Mouse (Mus musculus) myocyte (in vitro differentiated cells): Measurements from ENCODE around the gene Gipc2.

ENCODE experiments used
- CEBPB ChIP-seq: IDR thresholded peaks from 2 replicates; pipeline ENCODE4 v1.6.1; 2011; ENCODE audit warnings: mild to moderate bottlenecking, moderate library complexity; ENCODE audit not compliant: poor library complexity, insufficient read depth, severe bottlenecking
- E2F4 ChIP-seq: IDR thresholded peaks from one replicate; pipeline ENCODE4 v1.6.1; 2011; ENCODE audit warnings: mild to moderate bottlenecking, control low read depth, moderate library complexity; ENCODE audit not compliant: insufficient read depth
- MAX ChIP-seq: IDR thresholded peaks from one replicate; pipeline ENCODE4 v1.6.1; 2011; ENCODE audit warnings: low read depth, mild to moderate bottlenecking, control low read depth
- MYOD1 ChIP-seq, 3 experiments: IDR thresholded peaks; one replicate each; pipeline ENCODE4 v1.6.1; 2011; ENCODE audit warnings: control low read depth in 2 of 3, low read depth in 2 of 3, mild to moderate bottlenecking in 2 of 3, moderate library complexity in 1 of 3; ENCODE audit not compliant: insufficient read length in 2 of 3, control insufficient read depth in 1 of 3
- POLR2A ChIP-seq: IDR thresholded peaks from one replicate; pipeline ENCODE4 v1.6.1; 2011; ENCODE audit warnings: low read depth, mild to moderate bottlenecking, control low read depth, moderate library complexity; ENCODE audit not compliant: insufficient read length
- POLR2AphosphoS2 ChIP-seq: IDR thresholded peaks from one replicate; pipeline ENCODE4 v1.6.1; 2011; ENCODE audit warnings: low read depth, control low read depth; ENCODE audit not compliant: insufficient read length
- REST ChIP-seq: IDR thresholded peaks from one replicate; pipeline ENCODE4 v1.6.1; 2011; ENCODE audit warnings: mild to moderate bottlenecking, control low read depth, moderate library complexity; ENCODE audit not compliant: insufficient read depth, insufficient read length
- SRF ChIP-seq: IDR thresholded peaks from one replicate; pipeline ENCODE4 v1.6.1; 2011; ENCODE audit warnings: low read depth; ENCODE audit not compliant: control insufficient read depth, insufficient read length
- TCF12 ChIP-seq: IDR thresholded peaks from one replicate; pipeline ENCODE4 v1.6.1; 2011; ENCODE audit warnings: mild to moderate bottlenecking, control low read depth; ENCODE audit not compliant: poor library complexity, insufficient read depth, severe bottlenecking
- TCF3 ChIP-seq: IDR thresholded peaks from one replicate; pipeline ENCODE4 v1.6.1; 2011; ENCODE audit warnings: low read depth, control low read depth; ENCODE audit not compliant: insufficient read length
- USF1 ChIP-seq: IDR thresholded peaks from one replicate; pipeline ENCODE4 v1.6.1; 2011; ENCODE audit warnings: low read depth, mild to moderate bottlenecking, control low read depth, moderate library complexity

DNA sequence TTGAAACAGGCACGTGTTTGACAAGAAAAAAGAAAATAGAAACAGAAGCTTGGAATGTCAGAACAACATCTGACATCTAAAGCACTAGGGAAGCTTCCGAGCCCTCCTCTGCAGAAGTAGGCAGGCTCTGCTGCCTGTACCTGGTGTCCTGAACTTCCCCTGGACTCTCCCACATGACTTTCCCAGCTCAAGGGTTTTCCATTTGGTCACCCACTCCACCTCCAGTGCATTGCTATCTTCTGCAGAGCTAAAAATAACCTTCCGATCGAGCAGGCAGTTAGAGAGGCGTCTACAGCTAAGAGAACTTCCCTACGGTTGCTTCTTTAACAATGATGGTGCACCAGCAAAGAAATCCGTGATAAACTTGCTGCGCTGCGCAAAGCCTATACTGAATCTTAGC lies 32.4 kb downstream of the Gipc2 start:
- TF ChIP-seq POLR2A: no peak
- no peak for TF ChIP-seq E2F4
- TF ChIP-seq TCF12: no peak
- TF ChIP-seq MYOD1 (IDR thresholded peaks at IDR 0.05; ENCODE audit: control insufficient read depth in 1 of 3, insufficient read length in 2 of 3, low read depth in 2 of 3): no peak
- no peak for TF ChIP-seq CEBPB
- no peak for TF ChIP-seq SRF
- TF ChIP-seq USF1: no peak
- no peak for TF ChIP-seq POLR2AphosphoS2
- TF ChIP-seq TCF3: no peak
- no peak for TF ChIP-seq MAX
- TF ChIP-seq REST: no peak
